Mouse (Mus musculus) neural tube, embryonic 12.5 days (tissue): ENCODE results near the gene Edaradd. TPM values are rescaled to one million over a fixed set of nuclear protein-coding genes. Genes with fewer than 3 reads are reported as not detected.

ENCODE experiments used
- ATAC-seq: fragments of 200-750 bp; cut with Nextera tagmentation; 2 replicates; pipeline ENCODE4 v1.8.0; 2017; ENCODE audit warnings: low read depth, mild to moderate bottlenecking, moderate TSS enrichment, moderate library complexity; ENCODE audit not compliant: low FRiP score
- H3K27ac ChIP-seq: fragments of 300-500 bp; sonication (generic); 2 replicates; pipeline ENCODE4 v1.5.1; 2016
- H3K27me3 ChIP-seq: fragments of 300-500 bp; sonication (generic); replicated peaks from 2 replicates; pipeline ENCODE4 v1.6.1; 2016; ENCODE audit warnings: mild to moderate bottlenecking
- H3K36me3 ChIP-seq: fragments of 300-500 bp; sonication (generic); 2 replicates; pipeline ENCODE4 v1.6.1; 2016; ENCODE audit warnings: mild to moderate bottlenecking
- H3K4me1 ChIP-seq: fragments of 300-500 bp; sonication (generic); 2 replicates; pipeline ENCODE4 v1.6.1; 2016
- H3K4me2 ChIP-seq: fragments of 300-500 bp; sonication (generic); replicated peaks from 2 replicates; pipeline ENCODE4 v1.6.1; 2016; ENCODE audit warnings: mild to moderate bottlenecking
- H3K4me3 ChIP-seq: fragments of 300-500 bp; sonication (generic); 2 replicates; pipeline ENCODE4 v1.5.1; 2016
- H3K9ac ChIP-seq: fragments of 300-500 bp; sonication (generic); 2 replicates; pipeline ENCODE4 v1.6.1; 2016; ENCODE audit warnings: mild to moderate bottlenecking
- H3K9me3 ChIP-seq: fragments of 300-500 bp; sonication (generic); 2 replicates; pipeline ENCODE4 v1.6.1; 2016; ENCODE audit warnings: mild to moderate bottlenecking
- WGBS: fragments of 180-500 bp; shearing (Covaris S2); methylation state at CpG from one replicate; pipeline ENCODE4 v1.1.7; 2016; 5-methylcytosine and 5-hydroxymethylcytosine counted together
- polyA plus RNA-seq: library from polyadenylated mRNA; unstranded; fragments of >200 nt; fragmentation: Nextera tagmentation; extraction: Ambion mirVana; gene quantifications from 2 replicates; pipeline ENCODE4 v1.2.1, GENCODE M21; 2016

Gene Edaradd
- polyA plus RNA-seq, 1 experiment from 2014 or later = 1.0 TPM

- Histone ChIP-seq H3K27ac (no peak overlapping the region), H3K36me3 (peaks cover 47% of the 10 kb centered on the region), H3K9me3 (no peaks in the 10 kb centered on the region), H3K4me2 (no peak overlapping the region), H3K27me3 (no peaks in the 10 kb centered on the region), H3K4me1 (no peaks in the 10 kb centered on the region), H3K9ac (no peak overlapping the region), H3K4me3 (no peak overlapping the region)
- ATAC-seq = no peak
- WGBS = 89% methylated on average over 6 of the region's 6 CpGs
Measured at GRCm38 (mm10) chr13:12440813-12441212, 79.4 kb downstream of the Edaradd start.

GRCm38 (mm10) chr13:12439586-12439985, 80.7 kb downstream of the Edaradd start:
- ATAC-seq = no peak
- Histone ChIP-seq H3K9me3 (no peaks in the 10 kb centered on the region), H3K27me3 (no peaks in the 10 kb centered on the region), H3K4me3 (no peak overlapping the region), H3K9ac (no peak overlapping the region), H3K4me2 (no peak overlapping the region), H3K27ac (no peak overlapping the region), H3K36me3 (peaks cover 58% of the 10 kb centered on the region), H3K4me1 (no peaks in the 10 kb centered on the region)
- 91% methylated on average over 3 of the region's 3 CpGs for WGBS

GRCm38 (mm10) chr13:12433843-12434242, 86.4 kb downstream of the Edaradd start:
- Histone ChIP-seq H3K4me3 (no peak overlapping the region), H3K9ac (no peak overlapping the region), H3K27ac (no peak overlapping the region), H3K4me1 (no peaks in the 10 kb centered on the region), H3K9me3 (no peaks in the 10 kb centered on the region), H3K4me2 (no peak overlapping the region), H3K27me3 (no peaks in the 10 kb centered on the region), H3K36me3 (peaks cover 89% of the 10 kb centered on the region)
- no peak for ATAC-seq
- WGBS = 85% methylated on average over 5 of the region's 5 CpGs

- WGBS = 95% methylated on average over 13 of the region's 13 CpGs
- Histone ChIP-seq H3K27me3 (no peaks in the 10 kb centered on the region), H3K4me3 (no peak overlapping the region), H3K4me1 (no peaks in the 10 kb centered on the region), H3K36me3 (peaks cover 89% of the 10 kb centered on the region), H3K27ac (no peak overlapping the region), H3K4me2 (no peak overlapping the region), H3K9ac (no peak overlapping the region), H3K9me3 (no peaks in the 10 kb centered on the region)
- no peak for ATAC-seq
Measured at GRCm38 (mm10) chr13:12428556-12428955, 91.7 kb downstream of the Edaradd start.

Other genes starting within 250 kb of the Edaradd start
- gene Actn2, start 179.7 kb downstream of the Edaradd start, polyA plus RNA-seq = 17.8 and 27.3 TPM in 2 replicates
- 22.2 and 22.9 TPM in 2 replicates for gene Heatr1, start 125.4 kb downstream of the Edaradd start, polyA plus RNA-seq
- 18.3 and 18.6 TPM in 2 replicates for gene Lgals8, start 55.5 kb downstream of the Edaradd start, polyA plus RNA-seq
- 11.9 and 13.8 TPM in 2 replicates for gene Ero1lb, start 45.4 kb upstream of the Edaradd start, polyA plus RNA-seq